Mouse (Mus musculus) brain, adult 10 weeks (tissue): Measurements from ENCODE around the gene Chat. TPM values are rescaled to one million over a fixed set of nuclear protein-coding genes. Genes with fewer than 3 reads are reported as not detected.

Experiments
- polyA plus RNA-seq: library from polyadenylated mRNA; stranded (reverse); fragments of 350-450 nt; fragmentation: Illumina TruSeq; extraction: RNeasy Lipid Tissue Mini Kit (QIAGEN cat#74804); gene quantifications from one replicate; pipeline ENCODE4 v1.2.3, GENCODE M21; 2015; ENCODE audit warnings: low read depth, low replicate concordance

Gene Chat
- polyA plus RNA-seq: 3.2 TPM

GRCm38 (mm10) chr14:32465889-32466288 is at the start of gene Chat:
Chat (minus strand) TSS chr14:32465989.

GRCm38 (mm10) chr14:32513336-32514032 is 47.7 kb upstream of the Chat start, which contains the start of gene Ercc6:
Ercc6 (plus strand) TSS chr14:32513521.

GRCm38 (mm10) chr14:32464601-32465505 is 936 bp downstream of the Chat start, which contains the start of gene Slc18a3:
Slc18a3 (minus strand) TSS chr14:32464850.

GRCm38 (mm10) chr14:32388196-32388595 is 77.6 kb downstream of the Chat start, which contains the start of gene 1700024G13Rik:
1700024G13Rik (minus strand) TSS chr14:32388391.

Other genes with a start within 250 kb of the Chat start
- 72.2 TPM for gene Ogdhl, start 144.0 kb downstream of the Chat start, polyA plus RNA-seq
- 1.8 TPM for gene 1700024G13Rik, start 77.6 kb downstream of the Chat start, polyA plus RNA-seq
- 1.3 TPM for gene Slc18a3, start 1.1 kb downstream of the Chat start, polyA plus RNA-seq
- 9.5 TPM for gene Ercc6, start 47.5 kb upstream of the Chat start, polyA plus RNA-seq
- gene Prrxl1, start 133.4 kb upstream of the Chat start, polyA plus RNA-seq: not detected
- 0.07 TPM for gene 3425401B19Rik, start 219.3 kb upstream of the Chat start, polyA plus RNA-seq